Mouse (Mus musculus) sigmoid colon, adult 10 weeks (tissue): Measurements from ENCODE around the gene Srp14. TPM values are rescaled to one million over a fixed set of nuclear protein-coding genes. Genes with fewer than 3 reads are reported as not detected.

Source experiments
- polyA plus RNA-seq: library from polyadenylated mRNA; stranded (reverse); fragments of 350-450 nt; fragmentation: Illumina TruSeq; extraction: RNeasy Lipid Tissue Mini Kit (QIAGEN cat#74804); gene quantifications from one replicate; pipeline ENCODE4 v1.2.3, GENCODE M21; 2014; ENCODE audit warnings: low read depth, low replicate concordance

Srp14 gene
- polyA plus RNA-seq: 72.2 TPM

GRCm38 (mm10) chr2:118479550-118479909 lies at the start of gene Srp14:
TSS of gene Srp14 (minus strand) at chr2:118479711.

Other genes with a start within 250 kb of the Srp14 start
- not detected for gene Fsip1, start 222.7 kb downstream of the Srp14 start, polyA plus RNA-seq
- gene Gpr176, start 106.3 kb downstream of the Srp14 start, polyA plus RNA-seq: 0.38 TPM
- 9.3 TPM for gene Eif2ak4, start 91.1 kb downstream of the Srp14 start, polyA plus RNA-seq
- gene Bmf, start 70.0 kb upstream of the Srp14 start, polyA plus RNA-seq: 5.9 TPM
- 14.1 TPM for gene Bub1b, start 118.5 kb upstream of the Srp14 start, polyA plus RNA-seq
- 0.25 TPM for gene Pak6, start 183.6 kb upstream of the Srp14 start, polyA plus RNA-seq
- 0.32 TPM for gene Ankrd63, start 224.3 kb upstream of the Srp14 start, polyA plus RNA-seq
- gene Plcb2, start 248.7 kb upstream of the Srp14 start, polyA plus RNA-seq: 1.4 TPM